Mouse (Mus musculus): ENCODE measurements at regions not wholly inside any gene's neighbourhood (a gene's known extent, or its start where the extent isn't known, plus 50 kb on each side); places are given as distances from the start of the nearest gene placed in this dataset.

- TF ChIP-seq EP300 (IDR thresholded peaks at IDR 0.05; ENCODE audit: low read depth), result no peak
- no peak for TF ChIP-seq CTCF (IDR thresholded peaks at IDR 0.05; ENCODE audit: low read depth)
- DNase-seq (no peak), ATAC-seq (no peak)
- 67% methylated on average over 3 of the region's 3 CpGs for WGBS (ENCODE audit: insufficient replicate concordance)
- Histone ChIP-seq H3K4me2 (ENCODE audit: low read depth, low read length) (no peak overlapping the region), H3K4me3 (ENCODE audit: low read depth, low read length) (no peak overlapping the region), H3K4me1 (ENCODE audit: insufficient read depth) (no peaks in the 10 kb centered on the region), H3K27ac (ENCODE audit: low read depth) (no peak overlapping the region), H3K36me3 (replicated peaks; ENCODE audit: insufficient read depth, low read length) (no peaks in the 10 kb centered on the region), H3K27me3 (ENCODE audit: insufficient read depth, low read length) (no peaks in the 10 kb centered on the region), H3K9ac (replicated peaks) (no peak overlapping the region), H3K9me3 (ENCODE audit: low read length) (no peaks in the 10 kb centered on the region)
These were observed 72.6 kb upstream of the Npy2r start for GRCm38 (mm10) chr3:82620418-82621003.

- H3K27ac ChIP-seq (ENCODE audit: low read depth), result no peak overlapping the region
- no peaks in the 10 kb centered on the region for H3K4me1 ChIP-seq (ENCODE audit: insufficient read depth)
- ATAC-seq, result no peak
- no peak overlapping the region for H3K9ac ChIP-seq (replicated peaks)
- no peak overlapping the region for H3K4me2 ChIP-seq (ENCODE audit: low read depth, low read length)
- H3K9me3 ChIP-seq (ENCODE audit: low read length), result no peaks in the 10 kb centered on the region
- no peaks in the 10 kb centered on the region for H3K27me3 ChIP-seq (ENCODE audit: insufficient read depth, low read length)
- H3K36me3 ChIP-seq (replicated peaks; ENCODE audit: insufficient read depth, low read length), result no peaks in the 10 kb centered on the region
- TF ChIP-seq CTCF (IDR thresholded peaks at IDR 0.05; ENCODE audit: low read depth) (no peak), EP300 (IDR thresholded peaks at IDR 0.05; ENCODE audit: low read depth) (no peak)
- WGBS (ENCODE audit: insufficient replicate concordance), result 79% methylated on average over 5 of the region's 5 CpGs
- DNase-seq, result no peak
- H3K4me3 ChIP-seq (ENCODE audit: low read depth, low read length), result no peak overlapping the region
These were observed 71.5 kb upstream of the Npy2r start for GRCm38 (mm10) chr3:82619371-82619770.

GRCm38 (mm10) chr3:82601880-82602279 lies 54.0 kb upstream of the Npy2r start:
- no peaks in the 10 kb centered on the region for H3K36me3 ChIP-seq (replicated peaks; ENCODE audit: insufficient read depth, low read length)
- H3K9ac ChIP-seq (replicated peaks), result no peak overlapping the region
- ATAC-seq (no peak), DNase-seq (no peak)
- no peaks in the 10 kb centered on the region for H3K9me3 ChIP-seq (ENCODE audit: low read length)
- WGBS (ENCODE audit: insufficient replicate concordance), result 70% methylated on average over 4 of the region's 4 CpGs
- H3K27ac ChIP-seq (ENCODE audit: low read depth), result no peak overlapping the region
- H3K4me3 ChIP-seq (ENCODE audit: low read depth, low read length), result no peak overlapping the region
- H3K27me3 ChIP-seq (ENCODE audit: insufficient read depth, low read length), result no peaks in the 10 kb centered on the region
- H3K4me2 ChIP-seq (ENCODE audit: low read depth, low read length), result no peak overlapping the region
- H3K4me1 ChIP-seq (ENCODE audit: insufficient read depth), result no peaks in the 10 kb centered on the region
- no peak for TF ChIP-seq EP300 (IDR thresholded peaks at IDR 0.05; ENCODE audit: low read depth)
- no peak for TF ChIP-seq CTCF (IDR thresholded peaks at IDR 0.05; ENCODE audit: low read depth)

GRCm38 (mm10) chr3:82598656-82599055 lies 50.8 kb upstream of the Npy2r start:
- ATAC-seq (no peak), DNase-seq (no peak)
- H3K4me1 ChIP-seq (ENCODE audit: insufficient read depth), result no peaks in the 10 kb centered on the region
- H3K27ac ChIP-seq (ENCODE audit: low read depth), result no peak overlapping the region
- H3K9ac ChIP-seq (replicated peaks), result no peak overlapping the region
- H3K9me3 ChIP-seq (ENCODE audit: low read length), result no peaks in the 10 kb centered on the region
- no peak overlapping the region for H3K4me2 ChIP-seq (ENCODE audit: low read depth, low read length)
- WGBS (ENCODE audit: insufficient replicate concordance), result 71% methylated on average over 1 of the region's 1 CpGs
- no peak overlapping the region for H3K4me3 ChIP-seq (ENCODE audit: low read depth, low read length)
- no peaks in the 10 kb centered on the region for H3K36me3 ChIP-seq (replicated peaks; ENCODE audit: insufficient read depth, low read length)
- no peaks in the 10 kb centered on the region for H3K27me3 ChIP-seq (ENCODE audit: insufficient read depth, low read length)
- TF ChIP-seq EP300 (IDR thresholded peaks at IDR 0.05; ENCODE audit: low read depth) (no peak), CTCF (IDR thresholded peaks at IDR 0.05; ENCODE audit: low read depth) (no peak)

All from liver, postnatal 0 days (tissue).